Mouse (Mus musculus) neural tube, embryonic 14.5 days (tissue): ENCODE data around the gene Ugt1a9. TPM values are rescaled to one million over a fixed set of nuclear protein-coding genes. Genes with fewer than 3 reads are reported as not detected.
"Not testable (repeated sequence)": the region's sequence is repeated elsewhere in the genome, so short reads cannot be mapped to it uniquely, and the experiment has no call there.

Experiments used
- ATAC-seq: fragments of 200-750 bp; cut with Nextera tagmentation; 2 replicates; pipeline ENCODE4 v1.8.0; 2017; ENCODE audit warnings: low read depth, mild to moderate bottlenecking, moderate TSS enrichment, moderate library complexity
- H3K27ac ChIP-seq: fragments of 300-500 bp; sonication (generic); 2 replicates; pipeline ENCODE4 v1.5.1; 2014; ENCODE audit warnings: low read depth, mild to moderate bottlenecking, control low read depth, low read length, moderate library complexity, mixed read lengths
- H3K27me3 ChIP-seq: fragments of 300-500 bp; sonication (generic); 2 replicates; pipeline ENCODE4 v1.6.1; 2014; ENCODE audit warnings: low read length; ENCODE audit not compliant: control insufficient read depth, insufficient read depth
- H3K36me3 ChIP-seq: fragments of 300-500 bp; sonication (generic); 2 replicates; pipeline ENCODE4 v1.6.1; 2014; ENCODE audit warnings: low read length, mixed read lengths; ENCODE audit not compliant: control insufficient read depth, insufficient read depth
- H3K4me1 ChIP-seq: fragments of 300-500 bp; sonication (generic); 2 replicates; pipeline ENCODE4 v1.6.1; 2014; ENCODE audit warnings: low read length; ENCODE audit not compliant: control insufficient read depth, insufficient read depth
- H3K4me2 ChIP-seq: fragments of 300-500 bp; sonication (generic); 2 replicates; pipeline ENCODE4 v1.6.1; 2014; ENCODE audit warnings: mild to moderate bottlenecking, low read depth, low read length, control low read depth
- H3K4me3 ChIP-seq: fragments of 300-500 bp; sonication (generic); 2 replicates; pipeline ENCODE4 v1.5.1; 2014; ENCODE audit warnings: low read depth, low read length, control low read depth, mixed read lengths
- H3K9ac ChIP-seq: fragments of 300-500 bp; sonication (generic); replicated peaks from 2 replicates; pipeline ENCODE4 v1.6.1; 2014; ENCODE audit warnings: low read depth, mild to moderate bottlenecking, control low read depth, low read length, mixed read lengths
- H3K9me3 ChIP-seq: fragments of 300-500 bp; sonication (generic); 2 replicates; pipeline ENCODE4 v1.6.1; 2016; ENCODE audit warnings: low read length; ENCODE audit not compliant: control insufficient read depth
- WGBS: fragments of 180-500 bp; shearing (Covaris S2); extraction: QIAGEN DNeasy Blood & Tissue Kit; methylation state at CpG from one replicate; pipeline ENCODE4 v1.1.7; 2014; 5-methylcytosine and 5-hydroxymethylcytosine counted together
- polyA plus RNA-seq: library from polyadenylated mRNA; unstranded; fragments of >200 nt; fragmentation: Nextera tagmentation; extraction: Ambion mirVana; gene quantifications from 2 replicates; pipeline ENCODE4 v1.2.1, GENCODE M21; 2014

Gene Ugt1a9
- polyA plus RNA-seq, 1 experiment from 2014 or later: not detected

DNA sequence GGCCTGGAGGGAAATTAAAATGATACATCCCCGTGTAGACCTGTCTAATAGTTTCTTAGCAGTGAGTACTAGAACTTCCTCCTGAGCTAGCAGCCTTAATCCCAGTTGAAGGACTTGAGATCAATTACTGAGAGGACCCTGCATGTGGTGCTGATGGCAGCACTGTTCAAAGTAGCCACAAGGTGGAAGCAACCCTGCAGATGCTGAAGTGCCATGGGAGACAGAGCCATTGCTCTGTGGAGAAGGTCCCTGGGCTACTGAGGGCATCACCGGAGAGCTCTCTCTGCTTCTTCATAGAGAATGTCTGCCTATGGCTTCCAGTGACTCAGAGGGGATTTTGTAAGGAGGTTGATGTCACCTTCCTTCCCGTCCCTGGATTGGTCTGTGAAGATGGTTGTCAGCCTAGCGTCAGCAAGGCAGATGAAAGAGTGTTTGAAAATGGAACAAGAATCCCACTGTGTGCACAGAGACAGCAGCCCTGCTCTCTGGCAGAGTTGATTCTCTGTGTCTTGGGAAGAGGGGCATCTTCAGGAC, 55.3 kb downstream of the Ugt1a9 start:
- not testable (repeated sequence) for H3K36me3 ChIP-seq, H3K9me3 ChIP-seq, H3K27me3 ChIP-seq, H3K4me3 ChIP-seq, H3K4me1 ChIP-seq, H3K4me2 ChIP-seq, H3K9ac ChIP-seq, ATAC-seq, H3K27ac ChIP-seq
- WGBS: 87% methylated on average over 3 of the region's 4 CpGs

GRCm38 (mm10) chr1:88129091-88129490, 58.5 kb downstream of the Ugt1a9 start:
- H3K27me3 ChIP-seq, H3K36me3 ChIP-seq, H3K4me3 ChIP-seq, H3K9me3 ChIP-seq, H3K4me1 ChIP-seq, H3K9ac ChIP-seq, H3K27ac ChIP-seq, ATAC-seq, H3K4me2 ChIP-seq: not testable (repeated sequence)
- WGBS: 90% methylated on average over 2 of the region's 2 CpGs

DNA sequence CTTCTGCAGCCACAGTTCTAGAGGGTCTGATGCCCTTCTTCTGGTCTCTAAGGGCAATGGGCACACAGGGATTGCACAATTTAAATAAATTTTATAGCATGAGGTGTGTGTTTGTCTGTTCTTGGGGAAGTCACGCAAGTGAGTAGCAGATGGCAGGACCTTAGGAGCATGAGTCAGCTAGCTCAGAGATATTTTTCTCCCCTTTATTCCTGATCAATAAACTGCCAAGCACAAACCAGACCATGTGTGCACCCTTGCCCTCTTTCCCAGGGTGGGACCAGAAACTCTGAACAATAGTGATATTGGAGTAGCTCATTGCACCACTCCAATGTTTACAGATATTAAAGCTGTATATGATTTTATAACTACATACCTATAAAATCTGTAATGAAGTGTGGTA, 59.6 kb downstream of the Ugt1a9 start:
- 91% methylated on average over 1 of the region's 1 CpGs for WGBS
- H3K4me3 ChIP-seq, ATAC-seq, H3K4me1 ChIP-seq, H3K27ac ChIP-seq, H3K27me3 ChIP-seq, H3K9me3 ChIP-seq, H3K36me3 ChIP-seq, H3K9ac ChIP-seq, H3K4me2 ChIP-seq: not testable (repeated sequence)

DNA sequence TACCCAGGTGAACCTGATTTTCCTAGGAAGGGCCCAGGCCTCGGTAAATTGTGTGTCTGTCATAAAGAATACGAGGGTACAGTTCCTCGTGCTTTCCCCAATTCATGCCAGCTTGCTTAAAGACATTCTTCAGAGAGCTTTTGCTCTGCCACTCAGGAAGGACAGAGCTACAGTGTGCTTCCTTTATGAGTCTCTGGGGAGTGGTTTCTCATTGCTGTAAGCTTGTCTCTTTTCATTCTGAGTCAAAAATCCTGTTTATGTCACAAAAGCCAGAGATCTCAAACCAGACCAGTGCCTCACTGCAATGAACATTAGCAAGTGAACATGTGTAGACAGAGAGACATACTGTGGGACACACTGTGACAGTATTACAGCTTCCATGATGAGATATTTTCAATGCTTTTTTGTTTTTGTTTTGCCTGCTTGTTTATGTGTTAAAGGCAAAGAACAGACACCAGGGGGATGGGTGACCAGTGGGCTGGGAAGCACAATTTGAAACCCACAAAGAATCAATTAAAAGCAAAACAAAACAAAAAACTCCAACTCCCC, 63.4 kb downstream of the Ugt1a9 start:
- Histone ChIP-seq H3K36me3 (no peaks in the 10 kb centered on the region), H3K9ac (no peak overlapping the region), H3K9me3 (no peaks in the 10 kb centered on the region), H3K4me2 (no peak overlapping the region), H3K4me1 (no peaks in the 10 kb centered on the region), H3K4me3 (no peak overlapping the region), H3K27me3 (no peaks in the 10 kb centered on the region), H3K27ac (peak overlapping the region; percentile 39; the same call in 1 of the 2 replicates)
- ATAC-seq: peak; percentile 17; the same call in 1 of the 2 replicates
- 57% methylated on average over 3 of the region's 3 CpGs for WGBS

GRCm38 (mm10) chr1:88134457-88135011, 63.9 kb downstream of the Ugt1a9 start, which contains the start of gene Ugt1a6a:
Gene Ugt1a6a (plus strand): TSS chr1:88134809.
- H3K27ac ChIP-seq: peak within 1 kb of the TSS; percentile 39; the same call in 1 of the 2 replicates
- peak; percentile 54; the same call in 1 of the 2 replicates for ATAC-seq
- not testable (repeated sequence) for H3K9ac ChIP-seq, H3K4me3 ChIP-seq, H3K36me3 ChIP-seq, H3K27me3 ChIP-seq, H3K4me1 ChIP-seq, H3K4me2 ChIP-seq, H3K9me3 ChIP-seq
- WGBS: 48% methylated on average over 4 of the region's 5 CpGs

DNA sequence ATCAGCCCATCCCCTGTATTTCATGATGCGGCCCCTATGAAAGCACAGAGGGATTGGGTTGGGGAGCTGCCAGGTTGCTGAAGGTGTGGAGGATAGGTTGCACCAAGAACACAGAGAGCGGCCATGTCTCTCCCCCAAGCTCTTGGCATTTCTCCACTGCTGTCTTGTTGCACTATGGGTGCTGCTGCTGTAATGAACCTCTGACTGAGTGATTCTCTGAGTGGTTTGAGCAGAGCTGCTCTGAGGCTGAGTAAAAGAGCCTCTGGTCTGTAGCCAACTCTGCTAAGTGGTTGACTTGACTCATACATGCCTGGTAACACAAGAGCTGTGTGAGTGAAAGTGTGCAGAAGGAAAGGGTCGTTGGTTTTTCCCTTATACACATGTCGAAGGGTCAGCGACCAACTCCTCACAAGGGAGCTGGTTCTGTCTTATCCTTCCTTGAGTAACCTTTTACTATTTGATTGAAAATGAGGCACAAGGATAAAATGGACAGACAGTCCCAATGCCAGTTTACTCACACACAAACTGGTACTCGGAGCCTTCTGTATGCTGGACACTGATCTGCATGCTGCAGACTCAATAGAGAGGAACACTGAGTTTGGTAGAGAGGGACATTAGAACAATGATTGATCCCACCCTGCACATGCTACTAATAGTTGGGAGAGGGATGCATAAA, 64.8 kb downstream of the Ugt1a9 start:
- not testable (repeated sequence) for H3K9me3 ChIP-seq, H3K27me3 ChIP-seq, H3K36me3 ChIP-seq, H3K27ac ChIP-seq, H3K4me3 ChIP-seq, H3K9ac ChIP-seq, ATAC-seq, H3K4me1 ChIP-seq, H3K4me2 ChIP-seq
- WGBS: 91% methylated on average over 5 of the region's 6 CpGs

- Histone ChIP-seq H3K27ac (no peak overlapping the region), H3K9me3 (no peaks in the 10 kb centered on the region), H3K4me1 (no peaks in the 10 kb centered on the region), H3K4me3 (no peak overlapping the region), H3K4me2 (no peak overlapping the region), H3K27me3 (no peaks in the 10 kb centered on the region), H3K36me3 (no peaks in the 10 kb centered on the region), H3K9ac (no peak overlapping the region)
- WGBS: 64% methylated on average over 2 of the region's 2 CpGs
- ATAC-seq: no peak
Observed at GRCm38 (mm10) chr1:88136646-88137045, 66.0 kb downstream of the Ugt1a9 start.

GRCm38 (mm10) chr1:88137264-88137663, 66.7 kb downstream of the Ugt1a9 start:
- ATAC-seq: no peak
- H3K36me3 ChIP-seq: no peaks in the 10 kb centered on the region

GRCm38 (mm10) chr1:88138145-88138544, 67.5 kb downstream of the Ugt1a9 start:
- no peak for ATAC-seq
- Histone ChIP-seq H3K4me1 (no peaks in the 10 kb centered on the region), H3K27ac (no peak overlapping the region), H3K36me3 (no peaks in the 10 kb centered on the region), H3K9me3 (no peaks in the 10 kb centered on the region), H3K27me3 (no peaks in the 10 kb centered on the region), H3K4me3 (no peak overlapping the region), H3K9ac (no peak overlapping the region), H3K4me2 (no peak overlapping the region)
- 90% methylated on average over 1 of the region's 1 CpGs for WGBS

More at GRCm38 (mm10) chr1:88137264-88137663, 66.7 kb downstream of the Ugt1a9 start:
- Histone ChIP-seq H3K4me3 (no peak overlapping the region), H3K4me2 (no peak overlapping the region), H3K4me1 (no peaks in the 10 kb centered on the region), H3K27ac (no peak overlapping the region), H3K27me3 (no peaks in the 10 kb centered on the region), H3K9me3 (no peaks in the 10 kb centered on the region), H3K9ac (no peak overlapping the region)
- WGBS: 92% methylated on average over 3 of the region's 3 CpGs
